Mouse (Mus musculus) heart, postnatal 0 days (tissue): Measurements from ENCODE around the gene Srsf10.

ENCODE experiments used
- CTCF ChIP-seq: IDR thresholded peaks from 2 replicates; pipeline ENCODE4 v1.5.1; 2016; ENCODE audit warnings: antibody characterized with exemption, control low read depth, low read depth
- EP300 ChIP-seq: IDR thresholded peaks from 2 replicates; pipeline ENCODE4 v1.6.1; 2016; ENCODE audit warnings: antibody characterized with exemption, low read depth

GRCm38 (mm10) chr4:135880576-135880975, 25.0 kb downstream of the Srsf10 start:
- no peak for TF ChIP-seq CTCF
- TF ChIP-seq EP300 = no peak
